Mouse (Mus musculus): ENCODE data around the gene Mthfd1l.

DNA sequence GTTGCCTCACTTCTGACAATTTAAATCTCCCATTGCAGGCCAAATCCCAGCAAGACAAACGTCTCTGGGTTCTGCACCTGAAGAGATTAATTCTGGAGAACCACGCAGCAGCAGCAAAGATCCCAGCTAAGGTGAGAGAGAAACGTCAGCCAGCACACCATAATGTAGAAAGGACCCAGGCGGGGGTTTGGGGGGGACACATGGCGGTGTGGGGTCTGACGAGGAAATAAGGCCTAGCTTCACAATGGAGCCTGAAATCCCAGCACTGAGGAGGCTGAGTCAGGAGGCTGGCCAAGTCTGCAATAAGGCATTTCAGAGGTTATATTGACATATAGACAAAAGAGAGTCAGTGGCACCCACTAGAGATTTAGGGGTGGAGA lies 32.3 kb upstream of the Mthfd1l start:
- TF ChIP-seq CTCF (IDR thresholded peaks at IDR 0.05; ENCODE audit: low read depth): no peak
- no peak for TF ChIP-seq EP300 (optimal IDR thresholded peaks at IDR 0.05)

Data from stomach, postnatal 0 days (tissue).